Mouse (Mus musculus): Measurements from ENCODE around the gene Qsox2.

The Qsox2 gene

GRCm38 (mm10) chr2:26166890-26167289 lies 70.4 kb downstream of the Qsox2 start:
- no peak for DNase-seq (ENCODE audit: extremely low spot score, low spot score)

All from neural tube, embryonic 10.5 days (tissue).